Mouse (Mus musculus) MEL-GATA-1-ER (cell line): ENCODE measurements at regions not wholly inside any gene's neighbourhood (a gene's known extent, or its start where the extent isn't known, plus 50 kb on each side); places are given as distances from the start of the nearest gene placed in this dataset.

Experiments used
- DNase-seq: peaks from one replicate; pipeline ENCODE4 v3.0.0-alpha.2; 2012; ENCODE audit warnings: low read depth; ENCODE audit errors: extremely low read depth

- DNase-seq = no peak
These were observed 82.4 kb upstream of the Nkx1-1 start for GRCm38 (mm10) chr5:33516211-33516610.

- DNase-seq = no peak
These were observed 78.6 kb upstream of the Nkx1-1 start for GRCm38 (mm10) chr5:33512253-33512884.

GRCm38 (mm10) chr5:33511529-33512252 is 77.9 kb upstream of the Nkx1-1 start:
- DNase-seq = no peak

DNA sequence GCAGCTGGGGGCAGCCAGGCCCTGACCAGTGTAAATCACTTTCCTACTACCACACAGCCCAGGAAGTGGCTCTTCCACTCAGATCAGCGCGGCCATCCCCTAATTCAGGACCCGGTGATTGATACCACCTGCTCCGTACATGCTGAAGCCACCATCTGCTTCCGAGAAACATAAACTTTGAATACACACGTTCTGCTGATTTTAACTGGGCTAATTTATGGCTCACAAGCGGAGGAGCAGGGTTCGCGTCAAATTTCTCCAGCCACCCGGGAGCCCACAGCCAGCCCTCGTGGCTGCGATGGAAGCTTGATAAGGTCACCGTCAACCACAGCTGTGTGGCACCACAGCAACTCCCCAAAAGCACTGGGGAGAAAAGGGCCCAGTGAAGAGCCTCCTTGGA is 72.0 kb upstream of the Nkx1-1 start:
- no peak for DNase-seq

- DNase-seq = no peak
These were observed 68.1 kb upstream of the Nkx1-1 start for GRCm38 (mm10) chr5:33501735-33502495.

GRCm38 (mm10) chr5:33501211-33501610 is 67.4 kb upstream of the Nkx1-1 start:
- no peak for DNase-seq

GRCm38 (mm10) chr5:33495900-33496529 is 62.2 kb upstream of the Nkx1-1 start:
- peak; percentile 58 for DNase-seq

- DNase-seq = no peak
These were observed 61.5 kb upstream of the Nkx1-1 start for GRCm38 (mm10) chr5:33495276-33495675.

- DNase-seq = no peak
These were observed 59.0 kb upstream of the Nkx1-1 start for GRCm38 (mm10) chr5:33492604-33493315.

- DNase-seq = no peak
These were observed 55.5 kb upstream of the Nkx1-1 start for GRCm38 (mm10) chr5:33489286-33489685.

DNA sequence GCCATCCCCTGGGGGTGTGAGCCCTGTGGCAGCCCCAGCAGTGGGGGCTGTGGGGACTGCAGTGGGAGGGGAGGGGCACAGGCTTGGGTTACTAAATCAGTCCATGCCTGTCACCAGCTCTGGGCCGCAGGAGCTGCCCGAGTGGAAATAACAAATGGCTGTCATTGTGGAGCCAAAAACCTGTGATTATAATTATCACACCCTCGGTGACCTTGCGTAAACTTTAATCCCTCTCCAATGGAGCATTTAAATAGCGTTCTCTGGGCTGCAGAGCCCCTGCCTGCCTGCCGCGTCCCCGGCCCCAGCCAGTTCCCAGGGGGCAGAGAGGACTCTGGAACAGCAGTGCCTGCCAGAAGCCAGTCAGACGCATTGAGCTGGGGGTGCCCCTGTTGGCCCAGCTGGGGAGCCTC is 54.4 kb upstream of the Nkx1-1 start:
- DNase-seq = no peak

DNA sequence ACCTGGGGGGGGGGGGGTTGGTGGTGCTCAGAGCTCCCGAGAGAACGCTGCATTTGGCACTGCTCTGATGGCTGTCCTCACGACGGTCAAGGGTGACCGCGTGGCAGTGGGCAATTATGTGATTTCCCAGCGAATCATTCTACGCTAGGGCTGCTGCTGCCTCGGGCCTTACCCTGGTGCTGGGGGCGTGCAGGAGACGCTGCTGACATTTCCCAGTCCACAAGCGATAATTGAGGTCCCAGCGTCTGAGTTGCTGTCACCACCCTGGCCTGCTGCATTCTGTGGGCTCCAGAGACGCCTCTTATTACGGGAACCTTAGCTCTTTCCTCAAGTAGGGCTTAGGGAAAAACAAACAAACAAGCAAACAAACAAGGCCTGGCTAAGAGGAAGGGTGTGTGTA is 52.0 kb upstream of the Nkx1-1 start:
- no peak for DNase-seq
